Mouse (Mus musculus) cerebellum, postnatal 4 days (tissue): ENCODE measurements around the gene Stap1.

Experiments
- DNase-seq, 2 experiments: peaks; one replicate each; pipeline ENCODE4 v3.0.0; 2022; ENCODE audit warnings: low spot score in 2 of 2, mixed read lengths in 1 of 2

Gene Stap1

DNA sequence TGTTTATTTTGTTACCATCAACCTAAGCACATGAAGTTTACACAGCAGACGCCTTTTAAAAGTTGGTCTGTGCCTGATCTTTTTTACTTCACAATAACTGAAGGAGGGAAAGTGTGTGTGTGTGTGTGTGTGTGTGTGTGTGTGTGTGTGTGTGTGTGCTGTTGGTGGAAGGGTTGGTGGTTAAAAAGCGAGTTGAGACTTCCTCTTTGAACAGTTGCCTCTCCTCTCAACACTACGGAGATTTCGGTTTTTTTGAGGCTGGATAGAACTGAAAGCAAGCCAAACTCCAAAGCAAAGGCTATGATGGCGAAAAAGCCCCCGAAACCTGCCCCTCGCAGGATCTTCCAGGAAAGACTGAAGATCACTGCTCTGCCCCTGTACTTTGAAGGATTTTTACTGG lies at the start of gene Stap1:
Gene Stap1 (plus strand): TSS at position 209 of the 400 bp plus-strand sequence.
- no peak for DNase-seq

DNA sequence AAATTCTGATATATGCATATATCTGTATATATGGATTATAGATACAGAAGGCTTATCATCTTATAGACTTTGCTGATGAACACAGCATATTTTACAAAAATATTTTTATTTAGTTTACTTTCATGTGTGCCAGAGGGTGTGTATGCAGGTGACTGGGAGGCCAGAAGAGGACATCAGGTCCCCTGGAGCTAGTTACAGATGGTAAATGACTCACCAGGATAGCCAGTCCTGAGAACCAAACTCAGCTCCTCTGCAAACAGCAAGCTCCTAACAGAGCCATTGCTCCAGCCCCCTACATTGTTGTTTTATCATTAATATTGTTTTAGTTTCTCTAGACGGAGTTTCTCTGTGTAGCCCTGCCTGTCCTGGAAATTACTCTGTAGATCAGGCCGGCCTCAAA lies 41.7 kb upstream of the Stap1 start:
- DNase-seq = no peak

DNA sequence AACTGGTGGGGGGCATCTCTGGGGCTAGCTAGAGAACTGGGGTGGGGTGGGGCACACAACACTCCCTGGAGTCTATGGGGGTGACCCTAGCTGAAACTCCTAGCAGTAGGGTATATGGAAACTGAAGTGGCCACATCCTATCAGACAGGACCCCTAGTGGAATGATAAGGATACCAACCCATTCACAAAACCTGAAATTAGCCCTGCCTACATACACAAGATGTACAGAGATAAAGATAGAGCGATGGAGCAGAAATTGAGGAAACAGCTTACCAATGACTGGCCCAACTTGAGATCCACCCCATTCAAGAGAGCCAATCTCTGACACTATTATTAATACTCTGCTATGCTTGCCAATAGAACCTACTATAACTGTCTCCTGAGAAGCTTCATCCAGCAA lies 8.0 kb upstream of the Stap1 start:
- DNase-seq = no peak

GRCm38 (mm10) chr5:86065101-86065875 lies 6.3 kb upstream of the Stap1 start, which contains the start of gene Cenpc1:
Gene Cenpc1 (minus strand): TSS chr5:86065583.
- DNase-seq = peak; percentile 86 to 91

DNA sequence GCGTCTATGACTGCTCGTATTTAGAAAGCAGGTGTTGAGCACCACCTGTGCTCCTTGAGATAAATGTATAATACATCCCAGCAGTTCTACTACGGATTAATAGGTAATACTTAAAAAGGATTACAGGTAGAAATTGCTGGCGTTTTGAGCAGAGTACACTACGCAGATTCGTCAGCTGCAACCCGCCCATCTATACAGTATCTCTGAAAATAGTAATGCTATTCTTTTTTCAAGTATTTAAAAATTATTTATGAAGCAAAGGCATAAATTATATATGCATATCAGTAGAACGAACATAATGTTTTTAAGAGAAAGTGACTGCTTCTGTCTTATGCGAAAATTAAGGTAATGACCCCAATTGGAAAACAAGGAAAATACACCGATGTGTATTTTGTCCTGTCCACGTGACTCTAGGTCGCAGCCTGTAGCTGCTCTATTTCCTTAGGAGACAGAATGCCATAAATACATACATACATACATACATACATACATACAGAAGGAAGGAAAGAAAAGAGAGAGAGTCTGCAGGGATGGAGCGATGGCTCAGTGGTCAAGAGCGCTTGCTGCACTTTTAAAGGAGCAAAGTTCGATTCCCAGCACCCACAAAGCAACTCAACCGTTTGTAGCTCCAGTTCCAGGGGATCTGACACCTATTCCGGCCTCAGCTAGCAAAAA lies 5.5 kb upstream of the Stap1 start:
- no peak for DNase-seq

DNA sequence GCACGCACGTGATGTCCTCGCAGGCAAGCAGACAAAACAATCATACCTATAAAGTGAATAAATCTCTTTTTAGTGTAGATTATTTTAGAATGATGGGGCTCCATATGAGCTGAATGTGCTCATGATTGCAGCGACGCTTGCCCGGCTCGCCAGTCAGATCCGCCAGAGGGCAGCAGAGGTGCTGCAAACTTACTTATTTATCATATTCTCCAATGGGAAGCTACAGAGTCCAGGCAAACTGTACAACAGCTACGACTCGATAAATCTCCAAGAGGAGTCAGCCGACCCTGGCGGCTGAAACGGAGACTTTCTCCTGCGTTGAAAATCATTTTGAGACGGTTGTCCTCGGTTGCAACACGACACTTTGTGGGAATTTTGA lies 5.0 kb upstream of the Stap1 start:
- DNase-seq = peak; percentile 80 to 87

DNA sequence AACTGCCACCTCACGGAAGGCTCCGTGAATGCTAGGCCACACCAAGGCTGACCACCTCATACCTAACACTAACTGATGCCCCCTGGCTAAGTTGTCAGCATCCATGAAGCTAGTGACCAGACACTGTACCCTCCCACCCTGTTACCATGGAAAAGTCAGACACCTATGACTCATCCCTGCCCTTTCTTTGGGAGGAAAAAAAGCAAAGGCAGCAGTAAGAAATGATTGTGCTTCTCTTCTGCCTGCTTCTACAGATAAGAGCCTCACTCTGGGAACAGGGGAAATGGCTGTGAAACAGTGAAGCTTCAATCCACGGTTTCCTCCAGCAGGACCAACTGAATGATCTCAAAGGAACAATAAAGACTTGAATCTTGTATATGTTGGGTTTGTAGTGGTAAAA lies 3.1 kb upstream of the Stap1 start:
- no peak for DNase-seq

- DNase-seq = no peak
Measured at GRCm38 (mm10) chr5:86069121-86069520, 2.4 kb upstream of the Stap1 start.

DNA sequence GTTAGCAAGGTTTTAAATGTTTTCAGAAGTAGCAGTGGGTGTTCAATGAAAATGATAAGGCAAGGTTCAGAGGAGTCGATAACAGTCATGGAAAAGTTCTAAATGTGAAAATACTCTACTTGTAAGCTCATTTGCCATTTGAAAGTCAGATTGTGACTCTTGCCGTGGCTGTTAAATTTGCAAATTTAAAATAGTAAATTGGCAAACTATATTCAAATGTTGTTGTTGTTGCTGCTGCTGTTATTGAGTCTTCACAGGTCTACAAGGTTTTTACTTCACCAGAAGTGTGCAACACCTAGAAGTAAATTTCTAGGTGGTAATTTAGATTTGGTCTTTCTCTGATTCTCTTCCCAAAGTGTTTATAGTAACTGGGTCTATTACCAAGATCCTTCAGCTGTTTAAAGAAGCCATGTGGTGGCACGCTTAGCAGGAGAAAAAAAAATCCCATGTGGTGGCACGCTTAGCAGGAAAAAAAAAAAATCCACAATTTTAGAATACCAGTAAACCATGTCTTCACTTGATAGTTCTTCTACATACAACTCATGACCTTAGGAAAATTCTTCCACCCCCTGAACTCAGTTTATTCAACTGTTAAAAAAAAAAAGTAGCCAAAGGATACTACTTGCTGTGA lies 1.3 kb downstream of the Stap1 start:
- no peak for DNase-seq

DNA sequence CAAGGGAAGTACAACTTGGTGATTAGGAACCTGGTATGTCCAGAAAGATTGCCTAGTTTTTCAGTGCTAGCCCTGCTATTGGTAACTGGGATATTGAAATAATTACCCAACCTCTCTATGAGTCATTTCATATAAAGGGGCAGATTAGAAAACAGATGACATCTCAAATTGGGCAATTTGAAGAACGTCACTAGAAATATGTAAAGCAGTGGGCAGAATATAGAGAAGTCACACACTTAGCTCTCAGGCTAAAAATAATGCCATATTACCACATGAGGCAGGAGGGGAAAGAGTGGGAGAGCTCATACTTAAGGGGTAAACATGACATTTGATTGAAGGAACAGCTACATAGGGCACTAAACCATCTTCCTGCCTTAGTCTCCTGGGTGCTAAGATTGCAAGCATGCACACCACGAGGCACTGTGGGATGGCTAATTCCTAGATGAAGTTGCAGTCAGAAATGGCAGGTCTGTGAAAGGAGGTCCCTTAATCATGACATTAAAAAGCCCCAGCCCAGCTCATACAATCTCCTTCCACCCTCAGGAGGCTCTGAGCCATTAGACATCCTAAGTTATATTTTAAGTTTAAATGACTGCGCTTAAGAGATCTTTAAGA lies 7.3 kb downstream of the Stap1 start:
- no peak for DNase-seq

GRCm38 (mm10) chr5:86083987-86084386 lies 12.4 kb downstream of the Stap1 start:
- DNase-seq = no peak

DNA sequence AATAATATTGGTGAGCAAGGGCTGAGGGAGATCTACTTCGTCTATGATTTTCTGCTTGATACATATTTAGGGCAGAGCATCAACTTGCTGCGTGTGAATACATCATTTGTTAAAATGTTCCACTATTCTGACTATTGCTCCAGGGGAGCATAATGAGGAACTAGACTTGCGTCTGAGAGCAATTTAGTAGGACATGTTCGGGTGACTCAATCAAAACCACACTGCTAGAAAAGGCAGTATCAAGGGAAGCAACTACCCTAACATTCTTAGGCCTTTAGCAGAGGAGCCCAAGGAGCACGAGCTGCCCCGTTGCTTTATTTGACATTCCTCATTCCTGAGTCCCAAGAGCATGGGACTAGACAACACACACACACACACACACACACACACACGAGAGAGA lies 13.4 kb downstream of the Stap1 start:
- no peak for DNase-seq

- DNase-seq = no peak
Measured at GRCm38 (mm10) chr5:86086751-86087150, 15.2 kb downstream of the Stap1 start.

DNA sequence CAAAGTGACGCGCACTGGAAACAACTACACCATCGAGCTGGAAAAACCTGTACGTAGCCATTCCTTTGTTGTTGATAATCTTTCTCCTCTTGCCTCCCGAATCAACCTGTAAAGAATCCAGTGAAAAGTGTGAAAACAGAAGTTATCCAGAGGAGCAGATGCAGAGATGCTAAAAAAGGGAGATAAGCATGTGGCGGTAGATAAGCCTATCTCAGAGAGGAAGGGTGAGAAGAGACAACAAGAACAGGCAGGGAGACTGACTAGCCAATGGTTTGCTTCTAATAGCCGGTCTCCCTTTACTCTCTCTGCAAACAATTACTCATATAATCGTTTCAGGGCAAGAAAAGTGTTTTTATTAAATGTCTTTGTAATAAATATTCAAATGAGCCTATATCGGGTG lies 23.2 kb downstream of the Stap1 start:
- DNase-seq = no peak

DNA sequence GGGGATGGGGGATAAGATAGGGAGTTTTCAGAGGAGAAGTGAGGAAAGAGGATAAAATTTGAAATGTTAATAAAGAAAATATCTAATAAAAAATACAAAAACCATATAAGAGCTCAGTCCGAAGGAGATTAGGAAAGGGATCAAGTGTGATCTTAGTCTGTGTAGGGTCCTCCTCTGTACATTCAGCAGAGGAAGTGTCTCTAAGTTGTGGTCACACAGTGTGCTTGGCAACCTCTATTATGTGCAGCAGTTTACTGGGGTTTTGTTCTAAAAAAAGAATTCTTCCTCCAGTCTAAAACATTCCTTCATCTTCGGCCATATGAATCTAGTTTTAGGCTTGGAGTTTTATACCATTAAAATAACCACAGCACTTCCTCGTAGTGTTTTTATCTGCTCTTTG lies 27.4 kb downstream of the Stap1 start:
- DNase-seq = no peak

DNA sequence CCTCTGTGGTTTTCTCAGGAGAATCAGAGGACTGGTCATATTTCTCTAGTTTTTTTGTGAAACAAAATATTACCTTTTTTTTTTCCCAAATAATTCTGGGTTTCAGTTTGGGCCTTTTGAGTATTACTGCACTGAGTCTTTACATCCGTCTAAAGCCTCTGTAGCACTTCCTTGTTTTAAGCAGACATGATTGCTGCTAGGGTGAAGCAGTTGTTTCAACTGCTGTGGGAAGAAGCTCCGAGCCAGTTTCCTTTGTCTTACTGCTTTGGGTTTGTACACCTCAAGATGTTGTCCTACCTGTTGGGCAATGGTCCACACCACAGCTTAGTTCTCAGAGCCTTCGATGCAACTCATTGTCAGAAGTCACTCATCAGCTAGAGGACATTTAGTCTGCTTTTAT lies 29.1 kb downstream of the Stap1 start:
- no peak for DNase-seq

DNA sequence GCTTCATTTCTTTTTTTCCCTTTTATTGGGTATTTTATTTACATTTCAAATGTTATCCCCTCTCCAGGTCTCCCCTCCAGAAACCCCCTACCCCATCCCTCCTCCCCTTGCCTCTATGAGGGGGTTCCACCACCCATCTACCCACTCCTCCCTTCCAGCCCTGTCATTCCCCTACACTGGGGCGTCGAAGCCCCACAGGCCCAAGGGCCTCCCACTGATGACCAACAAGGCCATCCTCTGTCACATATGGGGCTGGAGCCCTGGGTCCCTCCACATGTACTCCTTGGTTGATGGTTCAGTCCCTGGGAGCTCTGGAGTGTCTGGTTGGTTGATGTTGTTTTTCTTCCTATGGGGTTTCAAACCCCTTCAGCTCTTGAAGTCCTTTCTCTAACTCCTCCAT lies 30.6 kb downstream of the Stap1 start:
- DNase-seq = no peak

GRCm38 (mm10) chr5:86106610-86107009 lies 35.1 kb downstream of the Stap1 start:
- no peak for DNase-seq

- DNase-seq = no peak
Measured at GRCm38 (mm10) chr5:86111074-86111473, 39.5 kb downstream of the Stap1 start.

DNA sequence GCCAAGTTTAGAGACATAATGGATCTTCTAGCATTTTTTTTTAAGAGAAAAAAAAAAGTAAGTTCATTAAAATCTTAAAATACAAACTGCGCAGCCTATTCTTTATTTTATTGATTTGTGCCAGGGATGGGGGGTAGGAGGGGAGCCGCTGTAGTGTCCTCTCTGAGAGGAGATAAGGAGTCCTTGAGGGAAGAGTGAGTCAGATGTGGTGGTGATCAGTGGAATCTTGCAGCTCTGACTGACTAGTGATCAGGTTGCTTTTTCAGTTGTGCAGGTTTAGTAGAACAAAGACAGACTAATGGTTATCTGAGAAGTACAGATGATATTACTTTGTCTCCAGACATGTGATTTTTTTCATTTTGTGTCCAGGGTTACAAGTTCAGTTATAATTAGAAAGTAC lies 41.5 kb downstream of the Stap1 start:
- DNase-seq = no peak

GRCm38 (mm10) chr5:86113997-86114396 lies 42.5 kb downstream of the Stap1 start:
- DNase-seq = no peak

GRCm38 (mm10) chr5:86118457-86119094 lies 47.0 kb downstream of the Stap1 start:
- no peak for DNase-seq
